Comparison of ENCODE assay signal across 10 mouse cellular contexts in the genomic region with DNA sequence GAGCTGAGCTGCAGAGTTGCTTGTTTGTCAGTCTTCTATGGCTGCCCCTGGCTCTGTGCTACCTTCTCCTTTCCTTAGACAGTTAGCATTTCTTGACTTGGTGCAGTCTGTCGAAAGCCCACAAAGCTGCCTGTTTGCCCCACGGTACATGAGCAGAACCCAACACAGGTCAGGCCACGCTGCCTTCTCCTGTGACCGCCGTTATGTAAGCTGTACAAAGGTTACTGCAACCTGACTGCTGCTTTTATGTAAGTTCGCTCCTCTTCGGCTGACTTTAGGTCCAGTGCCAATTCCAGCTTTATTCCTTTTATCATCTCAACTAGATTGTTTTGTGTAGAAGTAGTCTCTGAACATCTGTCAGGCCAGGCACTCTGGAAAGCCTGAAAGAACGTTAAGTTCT.
"Had no signal": no experiment of that assay in that cellular context is flagged by ENCODE, and none has a peak within 500 bp of the region (broad histone marks: within the 10 kb centered on the region; RNA-seq: fewer than 3 reads in every experiment).

No protein-coding gene starts in this region.

- H3K27me3 ChIP-seq: limb, embryonic 13.5 days; liver, embryonic 13.5 days; midbrain, embryonic 13.5 days; stomach, embryonic 15.5 days had no signal

- H3K9ac ChIP-seq: limb, embryonic 13.5 days; liver, embryonic 13.5 days; midbrain, embryonic 13.5 days; stomach, embryonic 15.5 days had no signal

- H3K9me3 ChIP-seq: limb, embryonic 13.5 days; liver, embryonic 13.5 days; midbrain, embryonic 13.5 days; stomach, embryonic 15.5 days had no signal

- DNase-seq: layer of hippocampus, adult 9-11 months; liver, embryonic 13.5 days; lung, adult 18-20 months; right cerebral cortex, postnatal 14 days; thymus, adult 2 months; thymus, postnatal 25 days had no signal

- ATAC-seq: intestine, embryonic 16.5 days; midbrain, embryonic 13.5 days had no signal

- H3K4me2 ChIP-seq: limb, embryonic 13.5 days; liver, embryonic 13.5 days; midbrain, embryonic 13.5 days; stomach, embryonic 15.5 days had no signal

- H3K4me3 ChIP-seq: limb, embryonic 13.5 days; liver, embryonic 13.5 days; midbrain, embryonic 13.5 days; stomach, embryonic 15.5 days had no signal

- H3K27ac ChIP-seq: limb, embryonic 13.5 days; liver, embryonic 13.5 days; midbrain, embryonic 13.5 days; stomach, embryonic 15.5 days had no signal

- H3K4me1 ChIP-seq: liver, embryonic 13.5 days; midbrain, embryonic 13.5 days; stomach, embryonic 15.5 days had no signal

- H3K36me3 ChIP-seq: limb, embryonic 13.5 days; liver, embryonic 13.5 days; midbrain, embryonic 13.5 days; stomach, embryonic 15.5 days had no signal
